Mouse (Mus musculus) testis, postnatal 10 days (tissue): ENCODE data around the gene Tmem92.

Experiments used
- DNase-seq: peaks from one replicate; pipeline ENCODE4 v3.0.0; 2021; ENCODE audit warnings: low spot score

Tmem92 gene

DNA sequence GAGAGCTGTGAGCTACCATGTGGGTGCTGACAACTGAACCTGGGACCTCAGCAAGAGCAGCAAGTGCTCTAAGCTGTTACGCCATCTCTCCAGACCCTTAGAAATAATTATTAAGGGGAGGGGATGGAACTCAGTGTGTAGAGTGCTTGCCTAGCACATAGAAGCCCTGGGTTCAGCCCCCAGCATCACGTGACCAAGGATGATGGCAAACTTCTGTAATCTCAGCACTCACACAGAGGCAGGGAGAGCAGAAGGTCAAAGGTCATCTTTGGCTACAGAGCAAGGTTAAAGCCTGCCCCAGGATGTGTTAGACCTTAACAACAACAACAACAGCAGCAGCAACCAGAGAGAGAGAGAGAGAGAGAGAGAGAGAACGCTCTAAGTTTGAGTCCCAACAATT, 54.0 kb downstream of the Tmem92 start:
- DNase-seq, result no peak

DNA sequence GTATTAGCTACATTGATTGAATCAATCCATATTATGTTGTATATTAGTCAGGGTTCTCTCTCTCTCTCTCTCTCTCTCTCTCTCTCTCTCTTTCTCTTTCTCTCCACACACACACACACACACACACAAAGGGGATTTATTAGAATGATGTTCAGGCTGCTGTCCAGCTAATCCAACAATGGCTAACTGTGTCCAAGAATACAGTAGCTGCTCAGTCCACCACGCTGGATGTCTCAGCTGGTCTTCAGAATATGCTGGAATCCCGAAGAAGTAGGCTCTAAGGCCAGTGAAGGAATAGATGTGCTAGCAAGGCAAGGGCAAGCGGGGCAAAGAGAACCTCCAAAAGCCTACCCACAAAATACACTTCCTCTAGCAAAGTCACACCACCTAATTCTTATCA, 55.2 kb downstream of the Tmem92 start:
- no peak for DNase-seq
